Mouse (Mus musculus) embryonic facial prominence, embryonic 15.5 days (tissue): Measurements from ENCODE around the gene Hspa1b. TPM values are rescaled to one million over a fixed set of nuclear protein-coding genes. Genes with fewer than 3 reads are reported as not detected.
"Not testable (repeated sequence)": the region's sequence is repeated elsewhere in the genome, so short reads cannot be mapped to it uniquely, and the experiment has no call there.

Experiments used
- ATAC-seq: fragments of 200-750 bp; cut with Nextera tagmentation; 2 replicates; pipeline ENCODE4 v1.8.0; 2017; ENCODE audit warnings: low read depth, moderate TSS enrichment; ENCODE audit not compliant: insufficient number of reproducible peaks, low FRiP score, low TSS enrichment
- H3K27ac ChIP-seq: fragments of 300-500 bp; sonication (generic); replicated peaks from 2 replicates; pipeline ENCODE4 v1.5.1; 2015; ENCODE audit warnings: mild to moderate bottlenecking, inconsistent platforms
- H3K27me3 ChIP-seq: fragments of 300-500 bp; sonication (generic); 2 replicates; pipeline ENCODE4 v1.6.1; 2015; ENCODE audit warnings: inconsistent platforms
- H3K36me3 ChIP-seq: fragments of 300-500 bp; sonication (generic); 2 replicates; pipeline ENCODE4 v1.6.1; 2015; ENCODE audit warnings: mild to moderate bottlenecking, inconsistent platforms
- H3K4me1 ChIP-seq: fragments of 300-500 bp; sonication (generic); 2 replicates; pipeline ENCODE4 v1.6.1; 2015; ENCODE audit warnings: inconsistent platforms
- H3K4me2 ChIP-seq: fragments of 300-500 bp; sonication (generic); replicated peaks from 2 replicates; pipeline ENCODE4 v1.6.1; 2015; ENCODE audit warnings: mild to moderate bottlenecking, inconsistent platforms
- H3K4me3 ChIP-seq: fragments of 300-500 bp; sonication (generic); replicated peaks from 2 replicates; pipeline ENCODE4 v1.5.1; 2015; ENCODE audit warnings: mild to moderate bottlenecking, inconsistent platforms
- H3K9ac ChIP-seq: fragments of 300-500 bp; sonication (generic); 2 replicates; pipeline ENCODE4 v1.6.1; 2015; ENCODE audit warnings: inconsistent platforms
- H3K9me3 ChIP-seq: fragments of 300-500 bp; sonication (generic); replicated peaks from 2 replicates; pipeline ENCODE4 v1.6.1; 2016; ENCODE audit warnings: inconsistent platforms
- WGBS: fragments of 180-500 bp; shearing (Covaris S2); methylation state at CpG from one replicate; pipeline ENCODE4 v1.1.7; 2015; 5-methylcytosine and 5-hydroxymethylcytosine counted together
- polyA plus RNA-seq: library from polyadenylated mRNA; unstranded; fragments of >200 nt; fragmentation: Nextera tagmentation; extraction: Ambion mirVana; gene quantifications from 2 replicates; pipeline ENCODE4 v1.2.1, GENCODE M21; 2015

The Hspa1b gene
- 2.2 and 3.4 TPM in 2 replicates for polyA plus RNA-seq

- H3K27ac ChIP-seq, result peak within 1 kb of the TSS; percentile 99
- H3K4me3 ChIP-seq, result peak within 1 kb of the TSS; percentile 57
- H3K4me1 ChIP-seq, H3K36me3 ChIP-seq, H3K27me3 ChIP-seq, H3K9me3 ChIP-seq: not testable (repeated sequence)
- 0% methylated on average over 30 of the region's 32 CpGs for WGBS
- peak; percentile 92 for ATAC-seq
- peak within 1 kb of the TSS; percentile 56 for H3K4me2 ChIP-seq
- peak within 1 kb of the TSS; percentile 41 for H3K9ac ChIP-seq
These were observed at the start of gene Hspa1b for GRCm38 (mm10) chr17:34959130-34959778. TSS of gene Hspa1b (minus strand) at chr17:34959238.

- ATAC-seq, result no peak
- Histone ChIP-seq H3K4me2 (no peak overlapping the region), H3K4me1 (peaks cover 9% of the 10 kb centered on the region), H3K27me3 (no peaks in the 10 kb centered on the region), H3K27ac (no peak overlapping the region), H3K9ac (no peak overlapping the region), H3K36me3 (peaks cover 83% of the 10 kb centered on the region), H3K4me3 (no peak overlapping the region), H3K9me3 (no peaks in the 10 kb centered on the region)
- WGBS, result 92% methylated on average over 7 of the region's 7 CpGs
These were observed 48.5 kb upstream of the Hspa1b start for GRCm38 (mm10) chr17:35007387-35007991.

DNA sequence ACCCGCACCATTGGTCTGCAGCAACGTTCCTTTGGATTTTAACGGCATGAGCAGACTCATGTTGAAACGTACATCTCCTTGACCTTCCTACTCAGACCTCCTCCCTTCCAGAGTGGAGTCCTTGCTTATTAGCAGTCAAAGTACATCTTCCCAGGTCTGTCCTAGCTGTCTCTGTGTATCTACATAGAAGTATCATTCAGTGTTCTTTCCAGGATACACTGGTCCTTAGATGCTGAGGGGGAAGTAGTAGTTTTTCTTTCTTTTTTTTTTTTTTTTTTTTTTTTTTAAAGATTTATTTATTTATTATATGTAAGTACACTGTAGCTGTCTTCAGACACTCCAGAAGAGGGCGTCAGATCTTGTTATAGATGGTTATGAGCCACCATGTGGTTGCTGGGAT lies 46.9 kb upstream of the Hspa1b start:
- Histone ChIP-seq H3K36me3 (peaks cover 67% of the 10 kb centered on the region), H3K4me1 (peaks cover 17% of the 10 kb centered on the region)
- H3K4me2 ChIP-seq, ATAC-seq, H3K27me3 ChIP-seq, H3K27ac ChIP-seq, H3K4me3 ChIP-seq, H3K9me3 ChIP-seq, H3K9ac ChIP-seq: not testable (repeated sequence)
- 96% methylated on average over 4 of the region's 5 CpGs for WGBS

- ATAC-seq, result no peak
- Histone ChIP-seq H3K27me3 (no peaks in the 10 kb centered on the region), H3K9ac (no peak overlapping the region), H3K4me2 (no peak overlapping the region), H3K4me3 (no peak overlapping the region), H3K4me1 (peaks cover 17% of the 10 kb centered on the region), H3K9me3 (no peaks in the 10 kb centered on the region), H3K36me3 (peaks cover 60% of the 10 kb centered on the region), H3K27ac (no peak overlapping the region)
- 93% methylated on average over 10 of the region's 10 CpGs for WGBS
These were observed 46.1 kb upstream of the Hspa1b start for GRCm38 (mm10) chr17:35005158-35005557.

DNA sequence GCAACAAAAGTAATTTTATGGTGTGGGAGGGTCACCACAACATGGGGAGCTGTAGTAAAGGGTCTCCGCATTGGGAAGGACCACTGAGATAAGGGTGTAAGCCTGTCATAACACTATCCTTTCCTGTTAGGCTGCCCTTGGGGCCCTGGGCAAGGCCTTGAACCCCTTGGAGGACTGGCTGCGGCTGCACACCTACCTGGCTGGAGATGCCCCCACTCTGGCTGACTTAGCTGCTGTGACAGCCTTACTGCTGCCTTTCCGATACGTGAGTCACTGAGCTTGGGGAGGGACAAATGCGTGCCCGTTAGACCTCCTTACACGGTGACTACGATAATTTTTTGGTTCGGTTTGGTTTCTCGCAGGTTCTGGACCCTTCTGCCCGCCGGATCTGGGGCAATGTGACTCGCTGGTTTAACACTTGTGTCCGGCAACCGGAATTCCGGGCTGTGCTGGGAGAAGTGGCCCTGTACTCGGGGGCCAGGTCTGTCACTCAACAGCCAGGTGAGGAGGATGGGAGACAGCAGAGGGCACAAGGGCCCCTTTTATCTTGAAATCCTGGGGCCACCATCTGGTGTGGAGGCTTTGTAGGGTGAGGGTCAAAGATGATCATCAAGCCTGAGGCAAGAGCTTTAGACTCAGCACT lies 45.2 kb upstream of the Hspa1b start:
- Histone ChIP-seq H3K4me1 (peaks cover 27% of the 10 kb centered on the region), H3K9ac (no peak overlapping the region), H3K27ac (no peak overlapping the region), H3K27me3 (no peaks in the 10 kb centered on the region), H3K4me2 (no peak overlapping the region), H3K4me3 (no peak overlapping the region), H3K36me3 (peaks cover 51% of the 10 kb centered on the region), H3K9me3 (no peaks in the 10 kb centered on the region)
- no peak for ATAC-seq
- WGBS, result 92% methylated on average over 17 of the region's 17 CpGs

DNA sequence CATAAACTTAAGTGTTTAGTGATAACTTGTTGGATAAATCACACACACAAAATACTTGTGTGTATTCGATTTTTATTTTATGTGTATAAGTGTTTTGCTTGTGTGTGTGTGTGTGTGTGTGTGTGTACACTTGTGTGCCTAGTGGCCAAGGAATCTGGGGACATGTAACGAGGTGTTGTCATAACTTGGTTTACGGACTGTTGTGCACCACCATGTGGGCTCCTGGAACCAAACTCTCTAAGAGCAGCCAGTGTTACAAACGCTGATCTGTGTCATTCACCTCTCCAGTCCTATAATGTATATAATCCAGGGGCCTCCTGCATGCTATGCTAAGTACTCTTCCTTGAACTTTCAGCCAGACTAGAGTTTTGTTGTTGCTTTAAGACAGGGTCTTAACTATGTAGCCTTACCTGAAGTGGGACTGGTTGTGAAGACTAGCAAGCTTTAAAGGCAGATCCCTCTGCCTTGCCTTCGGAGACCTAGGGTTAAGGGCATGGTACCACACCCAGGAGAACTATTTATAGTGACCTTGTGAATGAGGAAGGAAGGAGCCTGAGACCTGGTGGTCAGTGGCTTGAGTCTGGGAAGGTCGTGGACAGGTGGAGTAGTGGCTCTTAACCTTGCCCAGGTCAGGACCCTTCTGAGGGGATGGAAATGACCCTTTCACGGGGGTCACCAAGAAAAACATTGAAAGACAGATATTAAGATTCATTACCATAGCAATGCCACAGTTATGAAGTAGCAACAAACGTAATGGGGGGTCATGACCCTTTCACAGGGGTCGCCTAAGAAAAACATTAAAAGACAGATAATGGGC lies 44.2 kb upstream of the Hspa1b start:
- peaks cover 50% of the 10 kb centered on the region for H3K36me3 ChIP-seq
- peaks cover 37% of the 10 kb centered on the region for H3K4me1 ChIP-seq
- peak overlapping the region; percentile 97; the same call in 1 of the 2 replicates for H3K27ac ChIP-seq
- no peak for ATAC-seq
- peak overlapping the region; percentile 89 for H3K4me3 ChIP-seq
- H3K4me2 ChIP-seq, result peak overlapping the region; percentile 95
- H3K9ac ChIP-seq, result no peak overlapping the region
- no peaks in the 10 kb centered on the region for H3K27me3 ChIP-seq
- H3K9me3 ChIP-seq, result no peaks in the 10 kb centered on the region
- WGBS, result 63% methylated on average over 9 of the region's 9 CpGs

- WGBS, result 6% methylated on average over 12 of the region's 12 CpGs
- Histone ChIP-seq H3K27ac (peak overlapping the region; percentile 97), H3K27me3 (no peaks in the 10 kb centered on the region), H3K4me1 (peaks cover 39% of the 10 kb centered on the region), H3K4me2 (peak overlapping the region; percentile 95), H3K9ac (peak overlapping the region; percentile 93), H3K36me3 (peaks cover 46% of the 10 kb centered on the region), H3K4me3 (peak overlapping the region; percentile 89), H3K9me3 (no peaks in the 10 kb centered on the region)
- no peak for ATAC-seq
These were observed 43.3 kb upstream of the Hspa1b start for GRCm38 (mm10) chr17:35002153-35002865.

DNA sequence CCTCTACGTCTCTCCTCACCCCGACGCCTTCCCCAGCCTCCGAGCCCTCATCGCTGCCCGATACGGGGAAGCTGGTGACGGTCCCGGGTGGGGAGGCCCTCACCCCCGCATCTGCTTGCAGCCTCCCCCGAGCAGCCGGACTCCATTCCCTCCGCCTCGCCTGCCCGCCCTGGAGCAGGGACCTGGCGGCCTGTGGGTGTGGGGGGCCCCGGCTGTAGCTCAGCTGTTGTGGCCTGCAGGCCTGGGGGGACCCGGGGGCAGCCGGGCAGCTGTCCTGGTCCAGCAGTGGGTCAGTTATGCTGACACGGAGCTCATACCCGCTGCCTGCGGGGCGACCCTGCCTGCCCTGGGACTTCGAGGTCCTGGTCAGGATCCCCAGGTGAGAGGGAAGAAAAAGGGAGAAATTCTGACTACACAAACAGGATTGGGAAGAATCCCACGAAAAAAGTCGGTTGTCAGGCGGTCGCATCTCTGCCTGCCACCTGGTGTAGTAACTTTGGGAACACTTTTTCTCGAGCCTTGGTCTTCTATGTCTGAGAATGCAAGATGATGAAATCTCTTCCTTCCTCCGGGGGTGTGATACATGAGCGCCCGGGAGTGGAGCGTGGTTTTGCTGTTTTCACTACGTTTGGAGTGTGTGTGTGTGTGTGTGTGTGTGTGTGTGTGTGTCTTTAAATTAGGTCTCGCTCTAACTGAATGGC lies 42.6 kb upstream of the Hspa1b start:
- Histone ChIP-seq H3K36me3 (peaks cover 42% of the 10 kb centered on the region), H3K9ac (peak overlapping the region; percentile 93), H3K27me3 (no peaks in the 10 kb centered on the region), H3K9me3 (no peaks in the 10 kb centered on the region), H3K4me3 (peak overlapping the region; percentile 89), H3K27ac (peak overlapping the region; percentile 97), H3K4me2 (peak overlapping the region; percentile 95), H3K4me1 (peaks cover 41% of the 10 kb centered on the region)
- whole genome bisulfite sequencing, result under 1% methylated on average over 35 of the region's 35 CpGs
- no peak for ATAC-seq

- under 1% methylated on average over 83 of the region's 83 CpGs for WGBS
- H3K4me1 ChIP-seq, result peaks cover 44% of the 10 kb centered on the region
- peak; percentile 90 for ATAC-seq
- peak within 1 kb of the TSS; percentile 95 for H3K4me2 ChIP-seq
- no peaks in the 10 kb centered on the region for H3K27me3 ChIP-seq
- H3K9me3 ChIP-seq, result no peaks in the 10 kb centered on the region
- H3K9ac ChIP-seq, result peak within 1 kb of the TSS; percentile 93
- peak within 1 kb of the TSS; percentile 97 for H3K27ac ChIP-seq
- peaks cover 39% of the 10 kb centered on the region for H3K36me3 ChIP-seq
- H3K4me3 ChIP-seq, result peak within 1 kb of the TSS; percentile 89
These were observed 41.8 kb upstream of the Hspa1b start, which contains the start of gene Vars for GRCm38 (mm10) chr17:35000717-35001451. TSS of gene Vars (plus strand) at chr17:35000987.
